Mouse (Mus musculus) skeletal muscle tissue, adult 2 months (tissue): ENCODE measurements at regions not wholly inside any gene's neighbourhood (a gene's known extent, or its start where the extent isn't known, plus 50 kb on each side); places are given as distances from the start of the nearest gene placed in this dataset.

Experiments
- DNase-seq: peaks from one replicate; pipeline ENCODE4 v3.0.0-alpha.2; 2012; ENCODE audit warnings: low read depth, low spot score

DNA sequence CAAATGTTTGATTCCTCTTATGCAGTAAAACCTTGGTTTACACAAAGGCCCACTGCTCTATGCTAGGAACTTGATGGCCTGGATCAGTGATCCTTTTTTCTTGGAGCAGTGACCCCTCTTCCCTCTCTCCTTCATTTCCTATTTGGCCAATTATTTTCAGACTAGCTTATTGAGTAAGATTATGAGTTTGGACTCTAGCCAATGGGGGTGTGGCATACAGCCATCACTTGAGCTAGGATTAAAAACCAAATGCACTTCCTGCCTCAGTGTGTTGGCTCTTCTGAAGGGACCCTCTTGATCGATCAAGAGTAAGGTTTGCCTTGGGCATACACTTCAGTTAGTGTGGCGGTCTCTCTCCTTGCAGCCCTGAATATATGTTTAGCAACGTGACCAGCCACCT lies 1172.6 kb upstream of the Gulo start:
- DNase-seq = no peak

DNA sequence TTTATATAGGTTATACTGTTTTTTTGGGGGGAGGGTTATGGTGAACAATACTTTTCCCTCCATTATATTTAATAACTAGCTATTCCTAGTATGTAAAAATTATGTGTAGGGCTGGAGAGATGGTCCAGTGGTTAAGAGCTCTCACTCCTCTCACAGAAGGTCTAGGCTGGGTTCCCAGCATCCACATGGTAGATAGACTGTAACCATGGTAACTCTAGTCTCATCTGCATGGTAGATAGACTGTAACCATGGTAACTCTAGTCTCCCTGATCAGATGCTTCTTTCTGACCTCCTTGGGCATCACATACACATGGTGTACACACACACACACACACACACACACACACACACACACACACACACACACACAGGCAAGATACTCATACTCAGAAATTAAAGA lies 1170.5 kb upstream of the Gulo start:
- no peak for DNase-seq

DNA sequence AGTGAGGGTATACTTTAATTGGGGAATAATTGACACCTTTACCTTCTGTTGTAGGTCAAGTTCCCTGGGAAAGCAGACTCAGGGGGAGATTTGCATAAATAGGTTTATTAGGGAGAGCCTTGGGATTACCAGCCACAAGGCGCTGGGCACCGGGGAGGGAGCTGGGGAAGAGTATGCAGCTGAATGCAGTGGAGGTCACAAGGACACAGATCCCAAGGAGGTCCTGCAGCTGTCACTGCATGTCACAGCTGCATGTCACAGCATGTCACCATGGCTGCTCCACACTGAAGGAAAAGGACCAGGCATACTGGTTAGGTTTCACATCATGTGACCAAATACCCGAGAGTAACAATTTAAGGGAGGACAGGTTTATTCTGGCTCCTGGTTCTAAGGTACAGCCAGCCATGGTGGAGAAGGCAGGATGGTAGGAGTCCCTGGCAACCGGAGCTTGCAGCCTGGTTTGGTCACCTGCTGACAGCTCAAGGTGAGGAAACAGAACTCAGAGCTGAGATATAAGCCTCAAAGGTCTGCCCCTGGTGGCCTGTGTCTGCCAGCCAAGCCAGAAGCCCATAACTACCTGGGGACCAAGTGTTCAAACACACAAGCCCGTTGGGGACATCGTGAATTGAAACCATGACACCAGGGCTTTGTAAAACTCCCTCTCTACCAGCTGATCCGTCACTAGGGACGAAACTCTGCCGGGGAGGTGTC lies 1169.5 kb upstream of the Gulo start:
- no peak for DNase-seq

DNA sequence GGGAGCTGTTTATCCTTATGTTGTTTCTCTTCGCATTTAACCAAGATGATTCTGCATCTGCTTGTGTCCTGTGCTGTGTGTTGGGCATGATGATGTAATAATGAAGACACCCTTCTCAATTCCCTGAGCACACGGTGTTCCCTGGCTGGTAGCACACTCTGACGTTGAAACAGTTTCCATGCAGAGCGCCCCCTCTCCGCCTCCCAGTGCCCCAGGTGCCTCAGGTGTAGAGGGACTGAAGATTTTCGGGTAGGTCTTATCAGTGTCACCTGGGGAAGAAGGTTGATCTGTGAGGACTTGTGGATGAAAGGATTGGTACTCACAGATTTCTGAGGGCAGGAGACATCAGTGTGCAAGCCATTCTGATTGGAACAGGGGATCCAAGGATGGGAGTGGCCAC lies 1167.7 kb upstream of the Gulo start:
- no peak for DNase-seq

DNA sequence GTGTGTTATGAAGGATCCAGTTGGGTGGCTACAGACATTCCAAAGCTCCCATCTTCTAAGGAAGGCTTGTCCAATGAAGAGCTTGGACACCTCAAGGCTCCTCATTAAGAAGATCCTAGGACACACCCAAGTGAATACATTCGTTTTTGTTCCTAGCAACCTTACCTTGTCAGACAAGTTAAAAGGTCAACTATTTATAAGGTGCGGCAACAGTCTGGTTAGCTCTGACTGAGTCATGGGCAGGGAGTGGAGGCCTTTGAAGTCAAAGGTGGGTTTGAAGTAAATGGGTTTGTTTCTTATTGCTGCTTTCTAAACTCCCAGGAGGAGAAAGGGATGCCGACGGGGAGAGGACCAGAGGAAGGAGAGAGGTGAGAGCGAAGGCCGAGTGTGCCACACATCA lies 1167.1 kb upstream of the Gulo start:
- no peak for DNase-seq

DNA sequence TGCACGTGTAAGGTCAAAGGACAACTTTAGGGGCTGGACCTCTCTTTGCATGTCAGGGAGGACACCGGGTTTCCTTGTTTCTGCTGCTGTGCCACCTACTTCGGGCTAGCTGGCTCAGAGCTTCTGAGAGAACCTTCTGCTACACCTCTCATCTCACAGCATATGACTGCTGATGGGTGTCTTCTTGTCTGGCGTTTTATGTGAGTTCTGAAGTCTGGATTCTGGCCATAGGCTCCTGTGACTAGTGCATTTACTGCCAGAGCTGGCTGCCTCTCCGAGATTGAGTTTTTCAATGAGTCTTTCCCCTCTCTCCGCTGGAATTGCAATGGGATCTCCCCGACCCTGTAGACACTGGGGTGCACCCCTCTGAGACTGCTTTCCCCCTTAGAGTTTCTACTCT lies 1165.9 kb upstream of the Gulo start:
- no peak for DNase-seq

DNA sequence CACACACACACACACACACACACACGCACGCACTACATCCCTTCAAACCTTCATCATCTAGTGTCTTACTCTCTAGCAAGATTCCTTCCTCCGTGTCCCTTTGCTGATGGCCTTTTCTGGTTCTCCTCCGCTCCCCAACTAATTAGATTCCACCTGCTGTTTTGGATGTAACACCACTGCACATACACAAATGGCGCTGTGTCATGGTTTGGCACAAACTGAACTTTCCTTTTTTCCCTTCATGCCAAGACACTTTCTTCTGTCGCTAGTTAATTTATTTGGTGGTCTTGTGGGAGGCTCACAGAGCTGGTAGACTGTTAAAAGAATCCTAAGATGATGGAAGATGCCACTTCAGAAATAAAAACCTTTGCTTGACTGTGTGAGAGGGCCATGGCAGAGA lies 1161.8 kb upstream of the Gulo start:
- no peak for DNase-seq

DNA sequence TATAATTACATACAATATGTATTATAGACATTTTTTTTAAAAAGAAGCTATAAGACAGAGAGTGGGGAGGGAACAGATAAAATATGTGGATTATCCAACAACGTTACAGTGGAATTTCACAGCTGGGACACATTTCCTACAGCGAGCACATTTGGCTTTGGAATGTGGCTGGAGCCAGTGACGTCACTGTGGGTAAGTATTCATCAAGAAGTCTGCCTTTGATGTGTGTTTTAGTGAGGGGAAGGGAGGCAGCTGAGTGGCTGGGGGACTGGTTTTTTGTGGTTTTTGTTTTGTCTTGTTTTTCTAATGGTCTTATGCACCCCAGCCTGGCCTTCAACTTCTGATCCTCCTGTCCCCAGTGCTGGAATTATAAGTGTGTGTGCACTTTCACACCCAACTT lies 1161.2 kb upstream of the Gulo start:
- no peak for DNase-seq

DNA sequence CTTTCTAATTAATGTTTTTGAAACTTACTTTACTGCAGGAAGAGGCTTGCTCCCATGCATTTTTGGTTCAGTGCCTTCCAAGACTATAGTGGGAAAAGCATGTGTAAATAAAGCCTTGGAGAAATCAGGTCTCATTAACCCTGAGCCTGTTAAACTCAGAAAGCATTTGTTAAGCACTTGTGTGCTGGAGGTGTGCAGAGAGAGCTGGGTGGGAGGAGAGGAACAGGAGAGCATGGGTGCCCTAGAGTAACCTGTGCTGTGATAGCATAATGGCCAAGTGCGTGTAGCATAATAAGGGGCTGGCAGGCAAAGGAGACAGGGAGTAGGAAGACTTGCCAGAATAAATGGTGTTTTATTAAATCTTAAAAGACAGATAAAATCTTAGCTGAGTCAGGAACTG lies 1160.2 kb upstream of the Gulo start:
- DNase-seq = no peak

DNA sequence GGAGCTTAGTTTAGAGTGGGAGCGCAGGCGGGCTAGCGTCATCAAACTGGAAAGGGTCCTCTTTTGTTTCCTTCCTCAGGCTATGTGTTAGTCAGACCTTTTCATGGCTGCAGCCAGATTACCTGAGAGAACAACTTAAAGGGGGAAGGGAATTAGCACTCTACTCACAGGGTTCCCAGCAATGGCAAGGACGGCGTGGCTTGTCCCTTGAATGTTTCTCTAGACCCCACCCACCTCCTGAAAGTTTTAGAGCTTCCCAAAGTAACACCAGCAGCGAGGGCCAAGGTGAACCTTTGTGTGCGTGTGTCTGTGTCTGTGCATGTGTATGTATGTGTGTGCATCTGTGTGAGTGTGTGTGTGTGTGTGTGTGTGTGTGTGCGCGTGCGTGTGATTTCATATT lies 1151.0 kb upstream of the Gulo start:
- no peak for DNase-seq

DNA sequence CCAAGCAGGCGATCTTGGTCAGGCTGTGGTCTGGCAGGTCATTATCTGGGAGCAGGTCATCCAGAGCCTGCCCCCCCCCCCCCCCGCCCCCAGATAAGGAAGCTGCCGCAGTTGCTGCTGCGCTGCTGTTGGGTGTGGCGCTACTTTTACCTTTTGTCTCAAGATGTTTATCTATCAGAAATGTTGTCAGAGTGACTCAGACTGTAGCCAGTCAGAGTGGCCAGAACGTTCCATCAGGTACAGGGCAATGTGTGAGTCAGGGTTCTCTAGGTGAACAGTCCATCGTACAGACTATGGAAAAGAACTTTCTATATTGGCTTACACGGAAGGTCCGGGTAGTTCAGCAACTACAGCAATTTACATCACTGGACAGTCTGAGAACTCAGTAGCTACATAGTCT lies 1149.9 kb upstream of the Gulo start:
- DNase-seq = no peak

DNA sequence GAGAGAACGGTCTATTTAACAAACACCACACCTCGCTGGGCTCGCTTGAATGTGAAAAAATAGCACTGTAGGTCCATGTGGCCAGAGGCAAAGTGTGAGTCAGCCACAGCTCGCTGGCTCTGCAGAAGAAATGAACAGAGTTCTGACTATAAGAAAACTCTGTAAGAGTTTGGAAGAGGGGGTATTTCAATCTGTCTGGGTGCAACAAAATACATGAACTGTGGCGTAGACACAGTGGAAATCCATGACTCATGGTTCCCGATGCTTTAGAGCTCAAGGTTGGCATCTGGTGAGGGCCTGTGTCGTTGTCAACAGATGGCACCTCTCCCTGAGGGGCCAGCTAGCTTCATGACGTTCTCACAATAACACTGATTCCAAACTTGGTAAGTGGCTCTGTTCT lies 1147.4 kb upstream of the Gulo start:
- no peak for DNase-seq

DNA sequence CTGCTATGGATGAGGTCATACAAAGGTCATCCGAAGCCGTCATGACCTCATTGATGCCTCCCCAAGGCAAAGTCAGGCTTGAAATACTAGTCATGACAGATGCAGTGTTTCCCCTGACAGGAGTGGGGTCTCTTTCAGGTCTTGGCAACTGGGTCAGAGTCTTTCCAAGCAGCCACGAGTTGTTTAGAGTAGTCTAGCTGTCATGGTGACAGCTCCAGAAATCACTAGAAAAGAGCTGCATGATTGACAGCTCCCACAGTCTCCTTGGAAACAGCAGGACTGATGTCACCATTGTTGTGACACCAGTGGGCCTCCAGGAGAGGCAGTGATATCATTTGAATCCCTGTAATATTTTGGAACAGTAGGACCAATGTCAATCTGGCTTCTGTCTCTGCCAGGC lies 1144.6 kb upstream of the Gulo start:
- no peak for DNase-seq

DNA sequence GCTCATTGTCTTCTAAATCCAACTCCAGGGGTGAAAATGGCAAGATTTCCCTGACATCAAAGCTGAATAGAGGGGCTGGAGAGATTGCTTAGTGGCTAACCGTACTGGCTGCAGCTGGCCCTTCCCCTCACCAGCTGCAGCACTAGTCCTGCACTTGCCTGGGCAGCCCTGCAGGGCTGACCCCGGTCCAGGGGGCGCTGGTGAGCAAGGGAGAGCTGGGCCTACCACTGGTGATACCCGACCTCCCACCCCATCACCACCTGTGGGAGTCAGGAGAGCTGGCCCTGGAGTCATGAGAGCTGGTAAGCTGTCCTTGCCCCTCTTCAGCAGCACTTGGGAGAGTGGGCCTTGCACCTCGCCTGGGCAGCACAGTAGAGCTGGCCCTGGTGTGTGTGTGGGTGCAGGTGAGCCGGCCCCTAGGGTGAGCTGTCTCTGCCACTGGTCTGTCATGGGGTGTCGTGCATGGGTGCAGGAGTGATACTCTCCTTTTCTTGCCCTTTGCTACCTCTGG lies 1141.0 kb upstream of the Gulo start:
- no peak for DNase-seq

DNA sequence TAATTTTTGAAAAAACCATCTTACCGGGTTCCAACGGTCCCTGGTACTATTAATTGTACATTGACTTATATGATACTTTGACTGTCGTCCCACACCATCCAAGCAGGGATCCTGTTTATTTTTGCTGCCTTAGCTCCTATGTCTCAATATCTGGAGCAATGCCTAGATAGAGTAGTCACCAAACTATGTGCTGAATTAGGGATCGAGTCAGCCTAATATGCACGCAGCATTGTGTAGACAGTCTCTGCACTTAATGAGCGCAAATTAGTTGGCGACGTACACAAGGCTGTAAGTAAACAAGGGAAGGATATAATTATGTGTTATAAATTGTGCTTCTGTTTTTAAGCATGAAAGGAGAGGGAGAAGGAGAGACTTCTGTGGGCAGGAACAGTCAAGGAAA lies 1140.1 kb upstream of the Gulo start:
- no peak for DNase-seq

DNA sequence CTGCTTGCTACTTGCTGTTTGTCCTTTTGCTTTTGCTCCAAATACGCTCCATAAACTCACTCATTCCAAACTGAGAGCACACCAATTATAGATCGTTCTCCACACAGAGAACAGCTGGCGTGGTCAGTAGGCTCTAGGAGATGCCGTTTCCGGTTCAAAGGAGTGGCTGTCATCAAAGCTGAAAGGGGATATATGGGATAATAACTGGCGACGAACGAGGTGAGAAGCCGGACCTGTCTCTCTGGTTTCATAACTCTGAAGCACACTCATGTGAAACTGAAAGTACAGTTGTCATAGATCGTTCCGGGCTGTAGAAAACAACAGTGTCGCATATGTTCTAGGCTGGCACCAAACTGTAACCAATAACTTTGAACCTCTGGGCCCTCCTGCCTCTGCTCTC lies 1137.6 kb upstream of the Gulo start:
- peak; percentile 44 for DNase-seq

DNA sequence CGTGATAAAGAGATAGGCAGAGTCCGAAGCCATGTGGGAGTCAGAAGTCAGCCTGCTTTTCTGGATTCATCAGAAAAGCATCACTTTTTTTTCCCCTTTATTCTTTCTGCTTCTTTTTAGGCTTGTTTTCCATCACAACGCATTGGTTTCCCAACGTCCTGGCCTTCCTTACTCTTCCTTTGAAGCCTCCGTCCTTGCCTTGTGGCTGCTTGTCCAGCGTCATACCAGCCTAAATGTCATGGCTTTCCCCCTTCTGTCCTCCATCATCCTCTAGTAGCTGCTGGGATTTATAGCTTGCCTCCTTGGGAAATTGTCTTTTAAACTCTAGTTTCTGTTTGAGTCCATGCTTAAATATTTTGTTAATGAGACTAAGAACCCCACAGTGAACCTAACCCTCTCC lies 1136.0 kb upstream of the Gulo start:
- DNase-seq = no peak

DNA sequence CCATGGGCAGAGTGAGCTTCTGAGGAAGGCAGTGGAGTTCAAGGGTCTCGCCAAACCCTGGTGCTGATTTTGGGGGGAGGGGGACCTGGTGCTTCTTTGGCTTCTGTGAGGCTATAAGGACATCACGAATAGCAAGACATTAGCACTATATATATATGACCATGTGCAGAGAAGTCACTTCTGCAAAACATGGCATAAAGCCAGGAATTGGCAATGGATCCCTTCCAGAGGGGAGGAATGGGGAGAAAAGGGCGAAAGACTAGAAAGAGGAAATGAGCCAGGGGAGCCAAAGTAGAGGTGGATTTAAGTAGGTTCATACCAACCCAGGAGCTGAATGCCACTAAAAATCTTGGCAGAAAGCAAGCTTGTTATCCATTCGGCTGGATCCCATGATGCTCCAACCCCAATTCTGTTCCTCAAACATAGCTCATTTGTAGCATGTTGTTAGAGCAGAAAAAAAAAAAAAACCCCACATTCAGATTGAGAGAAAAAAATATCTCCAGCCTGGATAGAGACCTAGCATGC lies 1135.5 kb upstream of the Gulo start:
- no peak for DNase-seq

DNA sequence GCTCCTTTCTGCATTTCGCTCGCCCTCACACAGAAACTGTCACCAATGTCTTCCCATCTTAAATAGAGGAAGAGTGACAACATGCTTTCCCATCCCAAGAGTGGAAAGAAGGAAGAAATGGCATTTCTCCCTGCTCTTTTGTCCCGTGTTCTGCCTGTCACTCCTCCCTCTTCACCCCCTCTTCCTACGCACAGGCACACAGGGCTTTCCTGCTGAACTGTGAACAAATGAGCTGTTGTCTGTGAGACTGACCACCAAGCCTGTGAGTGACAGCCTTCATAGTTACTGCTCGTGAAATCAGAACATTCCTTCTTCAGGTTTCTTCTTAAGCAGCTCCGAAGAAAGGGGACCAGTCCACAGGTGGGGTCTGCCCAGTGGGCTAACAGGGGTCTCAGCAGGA lies 1134.8 kb upstream of the Gulo start:
- no peak for DNase-seq

DNA sequence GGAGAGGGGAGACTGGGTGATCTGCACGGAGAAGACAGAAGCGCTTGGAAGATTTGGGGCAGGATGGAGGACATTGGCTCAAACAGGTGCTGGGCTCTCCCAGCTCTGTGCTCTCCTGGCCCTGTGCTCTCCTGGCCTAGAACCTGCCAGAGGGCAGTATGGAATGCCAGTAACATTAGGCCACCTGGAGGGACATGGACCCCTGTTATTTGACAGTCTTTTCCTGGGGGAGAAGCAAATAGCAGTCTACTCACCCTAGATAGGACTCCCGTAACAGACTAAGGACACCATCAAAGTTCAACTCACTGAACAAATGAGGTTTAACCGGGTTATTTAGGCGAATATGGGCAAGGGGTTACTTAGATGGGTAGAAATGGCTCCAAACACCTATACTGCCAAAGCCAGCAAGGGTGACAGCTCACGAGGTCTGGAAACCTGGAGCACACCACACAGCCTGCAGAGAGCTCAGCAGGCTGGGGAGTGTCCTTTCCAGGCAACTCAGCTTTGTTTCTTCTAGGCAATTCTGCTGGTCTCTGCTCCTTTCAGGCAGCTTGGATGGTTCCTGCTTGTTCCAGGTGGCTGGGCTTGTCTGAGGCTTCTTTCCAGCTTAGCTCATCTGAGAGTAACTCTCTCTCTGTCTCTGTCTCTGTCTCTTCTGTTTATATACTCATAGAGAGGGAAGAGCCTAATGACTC lies 1133.7 kb upstream of the Gulo start:
- DNase-seq = no peak

DNA sequence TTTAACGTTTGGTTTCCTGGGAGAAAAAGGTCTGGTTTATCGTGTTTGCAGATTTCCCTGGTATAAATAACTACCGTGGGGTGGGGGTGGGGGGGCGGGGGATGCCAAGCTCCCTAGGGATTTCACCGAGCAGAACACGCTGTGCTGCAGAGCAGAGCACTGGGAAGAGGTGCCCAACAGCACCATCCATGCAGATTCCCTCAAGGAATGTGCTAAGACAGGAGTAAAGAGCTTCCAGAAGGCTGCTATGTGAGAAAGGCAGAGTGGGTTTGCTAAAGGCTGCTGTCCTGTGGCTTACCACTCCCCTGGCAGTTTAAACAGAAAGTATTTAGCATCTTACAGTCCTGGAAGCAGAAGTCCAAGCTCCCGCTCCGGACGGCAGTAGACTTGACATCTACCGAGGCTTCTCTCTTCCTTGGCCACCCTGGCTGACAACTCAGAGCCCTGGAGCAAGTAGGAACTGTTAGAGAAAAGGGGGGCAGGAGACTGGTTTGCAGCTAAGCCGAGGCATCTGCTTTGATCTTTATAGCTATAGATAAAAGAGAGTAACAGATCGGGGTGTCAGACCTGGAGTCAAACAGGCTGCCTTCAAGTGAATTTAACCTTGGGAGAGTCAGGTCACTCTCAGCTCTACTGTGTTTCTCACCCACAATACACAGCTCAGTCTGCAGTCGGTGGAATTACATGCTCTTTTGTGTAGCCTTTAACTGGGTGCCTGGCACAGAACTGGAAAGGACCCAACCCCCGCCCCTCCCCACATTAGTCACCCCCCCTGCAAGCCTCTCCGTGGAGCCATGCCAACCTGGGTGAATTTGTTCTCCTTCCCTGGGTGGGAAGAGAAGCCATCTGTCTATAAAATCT lies 1132.8 kb upstream of the Gulo start:
- DNase-seq = no peak

DNA sequence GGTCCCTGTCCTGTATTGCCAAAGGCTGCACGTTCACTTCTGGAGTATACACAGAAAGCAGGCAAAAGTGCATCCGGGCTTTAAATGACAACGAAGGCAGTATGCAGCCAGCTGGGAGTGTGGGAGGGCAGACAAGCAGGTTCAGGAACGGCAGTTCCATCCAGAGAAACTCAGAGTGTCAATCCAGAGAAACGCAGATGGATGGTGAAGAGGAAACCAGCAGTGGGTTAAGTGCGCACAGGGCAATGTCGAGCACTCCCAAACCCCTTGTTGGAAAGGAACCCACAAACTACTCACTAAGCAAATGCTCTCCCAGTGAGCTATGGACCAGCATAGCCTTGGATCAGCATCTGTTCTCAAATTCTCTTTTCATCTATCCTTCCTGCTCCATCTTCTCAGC lies 1132.1 kb upstream of the Gulo start:
- no peak for DNase-seq
